Comparison of ENCODE assay signal across 27 mouse cellular contexts in the genomic region with DNA sequence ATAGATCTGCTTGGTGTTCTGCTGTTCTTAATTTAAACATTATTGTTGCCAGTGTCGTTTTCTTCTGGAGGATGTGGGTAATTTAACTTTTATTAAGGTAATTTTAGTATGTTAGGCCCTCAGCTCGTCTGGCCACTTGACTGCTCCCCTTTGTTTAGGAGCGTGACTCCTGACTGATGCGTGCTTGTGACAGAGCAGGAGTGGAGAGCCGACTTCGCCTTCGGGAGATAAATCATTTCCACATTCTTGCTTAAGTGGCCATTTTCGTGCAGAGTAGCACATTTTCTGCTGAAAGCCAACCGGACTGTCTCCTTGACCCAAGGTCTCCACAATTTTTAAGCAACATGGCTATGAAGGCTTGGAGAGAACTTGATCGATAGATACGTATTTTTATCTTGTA. TPM values are rescaled to one million over a fixed set of nuclear protein-coding genes. Genes with fewer than 3 reads are reported as not detected.
A peak's percentile ranks its signal among the peaks of the same experiment; 100 is the strongest.
DNase-seq lines count a peak whose midpoint lies in the region; ATAC-seq and TF ChIP-seq lines count a peak whose summit lies in the region.
"Had no signal": no experiment of that assay in that cellular context is flagged by ENCODE, and none has a peak within 500 bp of the region (broad histone marks: within the 10 kb centered on the region; RNA-seq: fewer than 3 reads in every experiment).

No protein-coding gene starts in this region.

- intact Hi-C loops in heart, adult 2 months (cut with DNase I): no loop called here

- no peaks in the 10 kb centered on the region for H3K79me2 ChIP-seq in heart, adult 2 months (replicated peaks; ENCODE audit: control insufficient read depth, insufficient read depth, low read length)

- ATAC-seq in kidney, embryonic 16.5 days (ENCODE audit: low FRiP score, low TSS enrichment): 0 out of 2 replicates have a peak, but pooled peaks have one; percentile 56
- ATAC-seq: forebrain, embryonic 15.5 days; intestine, postnatal 0 days; Patski had no signal

- no peaks in the 10 kb centered on the region for H3K36me3 ChIP-seq in heart, adult 2 months (ENCODE audit: control insufficient read depth, insufficient read depth, low read length)
- H3K36me3 ChIP-seq in kidney, embryonic 16.5 days (ENCODE audit: insufficient read depth, low read length): no peaks in the 10 kb centered on the region
- H3K36me3 ChIP-seq: embryonic facial prominence, embryonic 13.5 days; forebrain, embryonic 12.5 days; forebrain, embryonic 15.5 days; G1E; heart, embryonic 13.5 days; hindbrain, embryonic 12.5 days; hindbrain, embryonic 15.5 days had no signal

- H3K9ac ChIP-seq in heart, adult 2 months (ENCODE audit: low read depth, low read length): no peak overlapping the region
- no peak overlapping the region for H3K9ac ChIP-seq in kidney, embryonic 16.5 days (replicated peaks; ENCODE audit: low read length)
- H3K9ac ChIP-seq: embryonic facial prominence, embryonic 13.5 days; forebrain, embryonic 12.5 days; forebrain, embryonic 15.5 days; heart, embryonic 13.5 days; hindbrain, embryonic 12.5 days; hindbrain, embryonic 15.5 days had no signal

- no peak for TF ChIP-seq EP300 in heart, adult 2 months (IDR thresholded peaks at IDR 0.05; ENCODE audit: insufficient read depth, low read depth, low read length)

- H3K4me2 ChIP-seq in kidney, embryonic 16.5 days (replicated peaks; ENCODE audit: low read depth, low read length): no peak overlapping the region
- H3K4me2 ChIP-seq: embryonic facial prominence, embryonic 13.5 days; forebrain, embryonic 12.5 days; forebrain, embryonic 15.5 days; heart, embryonic 13.5 days; hindbrain, embryonic 12.5 days; hindbrain, embryonic 15.5 days had no signal

- TF ChIP-seq POLR2A in heart, adult 2 months (IDR thresholded peaks at IDR 0.05; ENCODE audit: insufficient read depth, low read depth, low read length): no peak

- H3K4me3 ChIP-seq in heart, adult 2 months: no peak overlapping the region
- H3K4me3 ChIP-seq in kidney, embryonic 16.5 days (ENCODE audit: low read length): no peak overlapping the region
- H3K4me3 ChIP-seq: embryonic facial prominence, embryonic 13.5 days; erythroblast, embryonic 14.5 days; forebrain, embryonic 12.5 days; forebrain, embryonic 15.5 days; heart, embryonic 13.5 days; hindbrain, embryonic 12.5 days; hindbrain, embryonic 15.5 days had no signal

- DNase-seq in embryo, embryonic 10 days (ENCODE audit: low spot score): peak; percentile 32
- DNase-seq in embryo, embryonic 9.5 days (ENCODE audit: extremely low spot score): no peak
- DNase-seq in heart, adult 11 months: peak; percentile 27
- no peak for DNase-seq in heart, adult 2 months
- DNase-seq in kidney, adult 9 months: no peak
- DNase-seq in mesoderm, embryonic 11.5 days (ENCODE audit: low read depth, low spot score): peak; percentile 56
- DNase-seq: adrenal gland, postnatal 14 days; B cell, adult 2 months; cerebellum, adult 11-12 months; cerebellum, adult 8-10 months; cerebellum, postnatal 10 days; cerebellum, postnatal 36 days; gastrocnemius, postnatal 10 days; gastrocnemius, postnatal 36 days; heart, postnatal 14 days had no signal

- no peak overlapping the region for H3K27ac ChIP-seq in heart, adult 2 months
- H3K27ac ChIP-seq in kidney, embryonic 16.5 days (ENCODE audit: low read length): no peak overlapping the region
- H3K27ac ChIP-seq: embryonic facial prominence, embryonic 13.5 days; forebrain, embryonic 12.5 days; forebrain, embryonic 15.5 days; heart, embryonic 13.5 days; hindbrain, embryonic 12.5 days; hindbrain, embryonic 15.5 days had no signal

- no peaks in the 10 kb centered on the region for H3K4me1 ChIP-seq in heart, adult 2 months (ENCODE audit: control insufficient read depth, insufficient read depth, low read length)
- peaks cover 13% of the 10 kb centered on the region for H3K4me1 ChIP-seq in kidney, embryonic 16.5 days (ENCODE audit: insufficient read depth, low read length)
- H3K4me1 ChIP-seq: forebrain, embryonic 12.5 days; forebrain, embryonic 15.5 days; hindbrain, embryonic 12.5 days; hindbrain, embryonic 15.5 days had no signal

- WGBS in heart, adult 2 months: 79% methylated on average over 11 of the region's 11 CpGs
- WGBS in kidney, embryonic 16.5 days: 24% methylated on average over 11 of the region's 11 CpGs

- no peak for TF ChIP-seq CTCF in heart, adult 2 months (IDR thresholded peaks at IDR 0.05)

- H3K9me3 ChIP-seq in kidney, embryonic 16.5 days (ENCODE audit: low read length): no peaks in the 10 kb centered on the region
- H3K9me3 ChIP-seq: embryonic facial prominence, embryonic 13.5 days; forebrain, embryonic 12.5 days; forebrain, embryonic 15.5 days; G1E; heart, embryonic 13.5 days; hindbrain, embryonic 12.5 days; hindbrain, embryonic 15.5 days had no signal

- H3K27me3 ChIP-seq in heart, adult 2 months (ENCODE audit: control insufficient read depth, insufficient read depth, low read length): no peaks in the 10 kb centered on the region
- no peaks in the 10 kb centered on the region for H3K27me3 ChIP-seq in kidney, embryonic 16.5 days (ENCODE audit: insufficient read depth, low read length)
- H3K27me3 ChIP-seq: CH12.LX; embryonic facial prominence, embryonic 13.5 days; forebrain, embryonic 12.5 days; forebrain, embryonic 15.5 days; heart, embryonic 13.5 days; hindbrain, embryonic 12.5 days; hindbrain, embryonic 15.5 days; Patski had no signal

RNA-seq across cellular contexts. Expression of a gene that starts 29.7 kb away (rescaled TPM):
- 10 to 100 TPM in 1 of 2 experiments, 1 to 10 TPM in 1; 9.9 to 10.1 TPM for total RNA-seq in heart, adult 2 months (2021)
- 2.1 and 3.2 TPM in 2 replicates for polyA plus RNA-seq in heart, adult 2 months (2012; rRNA removed)
- 19.5 and 20.8 TPM in 2 replicates for polyA plus RNA-seq in kidney, embryonic 16.5 days (2015; fragmentation: Nextera tagmentation; extraction: Ambion mirVana)

Comparison
In these comparisons a context has a peak if more than half of its experiments do, and no peak if none do; other contexts are left out.
1. DNase-seq: peak in embryo, embryonic 10 days (single experiment), heart, adult 11 months (single experiment) and mesoderm, embryonic 11.5 days (single experiment); none in embryo, embryonic 9.5 days (single experiment), heart, adult 2 months (0 of 2) and kidney, adult 9 months (single experiment).